Mouse (Mus musculus) midbrain, postnatal 0 days (tissue): ENCODE data around the gene Ngly1. TPM values are rescaled to one million over a fixed set of nuclear protein-coding genes. Genes with fewer than 3 reads are reported as not detected.

ENCODE experiments used
- ATAC-seq: fragments of 200-750 bp; cut with Nextera tagmentation; 2 replicates; pipeline ENCODE4 v1.8.0; 2017; ENCODE audit warnings: moderate number of reproducible peaks, mild to moderate bottlenecking, moderate TSS enrichment, moderate library complexity; ENCODE audit not compliant: low FRiP score
- DNase-seq: peaks from one replicate; pipeline ENCODE4 v3.0.0-alpha.2; 2015; ENCODE audit warnings: low spot score
- H3K27ac ChIP-seq: fragments of 300-500 bp; sonication (generic); 2 replicates; pipeline ENCODE4 v1.5.1; 2014; ENCODE audit warnings: low read depth, mild to moderate bottlenecking, low read length, mixed read lengths
- H3K27me3 ChIP-seq: fragments of 300-500 bp; sonication (generic); 2 replicates; pipeline ENCODE4 v1.6.1; 2014; ENCODE audit warnings: low read length, control low read depth, mixed read lengths; ENCODE audit not compliant: insufficient read depth
- H3K36me3 ChIP-seq: fragments of 300-500 bp; sonication (generic); 2 replicates; pipeline ENCODE4 v1.6.1; 2014; ENCODE audit warnings: low read length, control low read depth, mixed read lengths; ENCODE audit not compliant: insufficient read depth
- H3K4me1 ChIP-seq: fragments of 300-500 bp; sonication (generic); 2 replicates; pipeline ENCODE4 v1.6.1; 2014; ENCODE audit warnings: mild to moderate bottlenecking, control low read depth, antibody characterized with exemption, low read length, mixed read lengths; ENCODE audit not compliant: insufficient read depth
- H3K4me2 ChIP-seq: fragments of 300-500 bp; sonication (generic); 2 replicates; pipeline ENCODE4 v1.6.1; 2014; ENCODE audit warnings: low read depth, mild to moderate bottlenecking, low read length, mixed read lengths; ENCODE audit not compliant: poor library complexity, severe bottlenecking
- H3K4me3 ChIP-seq: fragments of 300-500 bp; sonication (generic); 2 replicates; pipeline ENCODE4 v1.5.1; 2014; ENCODE audit warnings: low read depth, mild to moderate bottlenecking, low read length, moderate library complexity
- H3K9ac ChIP-seq: fragments of 300-500 bp; sonication (generic); replicated peaks from 2 replicates; pipeline ENCODE4 v1.6.1; 2014; ENCODE audit warnings: mild to moderate bottlenecking, low read length, moderate library complexity, mixed read lengths; ENCODE audit not compliant: poor library complexity, severe bottlenecking
- H3K9me3 ChIP-seq: fragments of 300-500 bp; sonication (generic); 2 replicates; pipeline ENCODE4 v1.6.1; 2016; ENCODE audit warnings: low read length, control low read depth
- CTCF ChIP-seq: IDR thresholded peaks from 2 replicates; pipeline ENCODE4 v1.5.1; 2016; ENCODE audit warnings: antibody characterized with exemption, mild to moderate bottlenecking
- WGBS: fragments of 180-500 bp; shearing (Covaris S2); extraction: QIAGEN DNeasy Blood & Tissue Kit; methylation state at CpG from one replicate; pipeline ENCODE4 v1.1.7; 2014; 5-methylcytosine and 5-hydroxymethylcytosine counted together
- polyA plus RNA-seq: library from polyadenylated mRNA; unstranded; fragments of >200 nt; fragmentation: Nextera tagmentation; extraction: Ambion mirVana; gene quantifications from 2 replicates; pipeline ENCODE4 v1.2.1, GENCODE M21; 2015
- total RNA-seq: library from RNA; depleted of rRNA; stranded (reverse); fragments of >200 nt; gene quantifications from 2 replicates; pipeline ENCODE4 v1.2.3, GENCODE M21; 2014; rRNA removed

Ngly1 gene
- 16.4 and 27.4 TPM in 2 replicates for total RNA-seq
- 23.7 and 23.8 TPM in 2 replicates for polyA plus RNA-seq

DNA sequence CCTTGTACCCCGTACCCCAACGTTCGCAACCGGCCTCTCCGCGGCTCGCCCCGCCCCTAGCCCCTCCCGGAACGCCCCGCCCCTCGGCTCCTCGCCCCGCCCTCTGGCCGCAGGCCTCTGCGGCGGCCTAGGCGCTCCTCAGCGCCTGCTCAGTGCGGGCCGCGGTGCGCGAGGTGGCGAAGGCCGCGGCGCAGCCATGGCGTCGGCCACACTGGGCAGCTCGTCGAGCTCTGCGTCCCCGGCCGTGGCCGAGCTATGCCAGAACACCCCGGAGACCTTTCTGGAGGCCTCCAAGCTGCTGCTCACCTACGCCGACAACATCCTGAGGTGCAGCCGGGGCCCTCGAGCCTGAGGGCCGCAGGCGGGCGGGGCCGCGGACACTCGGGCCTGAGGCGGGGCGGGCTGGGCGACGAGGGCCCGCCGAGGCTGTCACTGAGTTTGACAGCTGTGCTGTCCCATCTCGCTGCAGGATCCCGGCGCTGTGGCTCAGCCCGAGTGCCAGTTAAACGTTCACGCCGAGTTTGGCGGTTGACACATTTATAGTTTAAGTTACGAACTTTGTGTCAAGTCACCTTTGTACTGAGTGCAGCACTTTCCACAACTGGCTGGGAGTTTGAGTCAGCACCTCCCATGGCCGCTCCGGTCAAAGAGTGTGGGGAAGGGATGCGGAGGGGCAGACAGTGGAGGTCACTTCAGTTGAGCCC lies at the start of gene Ngly1, which contains the start of gene Oxsm:
Gene Ngly1, plus strand, starts transcription at position 110 of the 704 bp plus-strand sequence.
Gene Oxsm, minus strand, starts transcription at position 638 of the 704 bp plus-strand sequence.
- WGBS = under 1% methylated on average over 61 of the region's 65 CpGs
- H3K27me3 ChIP-seq = no peaks in the 10 kb centered on the region
- peak; percentile 82 for DNase-seq
- TF ChIP-seq CTCF = no peak
- peak within 1 kb of the TSS; percentile 94 for H3K9ac ChIP-seq
- H3K4me2 ChIP-seq = peak within 1 kb of the TSS; percentile 89
- peak within 1 kb of the TSS; percentile 78 for H3K27ac ChIP-seq
- no peaks in the 10 kb centered on the region; the same call in 1 of the 2 replicates for H3K4me1 ChIP-seq
- peak; percentile 97 for ATAC-seq
- no peaks in the 10 kb centered on the region for H3K9me3 ChIP-seq
- H3K4me3 ChIP-seq = peak within 1 kb of the TSS; percentile 87
- H3K36me3 ChIP-seq = no peaks in the 10 kb centered on the region

GRCm38 (mm10) chr14:16200220-16200912 lies 48.7 kb upstream of the Ngly1 start:
- H3K36me3 ChIP-seq = no peaks in the 10 kb centered on the region
- DNase-seq (peak; percentile 22), ATAC-seq (0 out of 2 replicates have a peak, but pooled peaks have one; percentile 6)
- WGBS = 8% methylated on average over 6 of the region's 6 CpGs
- TF ChIP-seq CTCF = no peak
- H3K4me1 ChIP-seq = no peaks in the 10 kb centered on the region
- no peak overlapping the region for H3K27ac ChIP-seq
- H3K27me3 ChIP-seq = no peaks in the 10 kb centered on the region
- no peaks in the 10 kb centered on the region for H3K9me3 ChIP-seq
- H3K9ac ChIP-seq = no peak overlapping the region
- H3K4me2 ChIP-seq = peak overlapping the region; percentile 16; the same call in 1 of the 2 replicates
- H3K4me3 ChIP-seq = no peak overlapping the region

DNA sequence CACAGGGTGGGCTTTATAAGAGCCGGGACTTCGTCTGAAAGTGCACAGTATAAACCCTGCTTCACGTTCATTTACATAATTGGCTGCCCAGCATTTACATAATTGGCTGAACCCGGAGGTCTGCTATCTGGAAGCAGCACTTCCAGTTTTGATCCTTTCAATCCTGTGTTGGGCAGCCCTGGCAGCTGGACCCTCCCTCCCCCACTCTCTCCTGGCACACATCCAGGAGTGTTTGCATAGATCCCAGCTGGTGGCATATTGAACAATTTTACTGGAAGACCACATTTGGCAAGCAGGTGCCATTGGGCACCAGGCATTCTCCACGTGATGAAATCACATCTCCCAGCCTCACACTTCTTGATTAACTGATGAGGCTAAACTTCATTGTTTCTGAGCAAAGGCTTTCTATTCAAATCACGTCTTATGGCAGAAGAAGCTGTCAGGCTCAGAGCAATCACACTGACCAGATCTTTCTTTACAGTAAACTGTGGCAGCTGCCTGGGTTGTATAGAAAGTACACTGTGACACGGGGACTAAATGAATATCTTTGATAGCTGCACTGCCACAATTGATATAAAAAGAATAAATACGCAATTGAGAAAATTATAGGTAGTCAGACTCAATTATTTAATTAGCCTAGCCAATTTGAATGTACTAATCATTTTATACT lies 48.0 kb upstream of the Ngly1 start:
- Histone ChIP-seq H3K4me2 (peak overlapping the region; percentile 16; the same call in 1 of the 2 replicates), H3K4me1 (no peaks in the 10 kb centered on the region), H3K36me3 (no peaks in the 10 kb centered on the region), H3K9me3 (no peaks in the 10 kb centered on the region), H3K4me3 (no peak overlapping the region), H3K27me3 (no peaks in the 10 kb centered on the region), H3K27ac (no peak overlapping the region), H3K9ac (no peak overlapping the region)
- ATAC-seq (peak; percentile 85), DNase-seq (peak; percentile 97)
- WGBS = 9% methylated on average over 8 of the region's 8 CpGs
- no peak for TF ChIP-seq CTCF

- no peaks in the 10 kb centered on the region for H3K27me3 ChIP-seq
- ATAC-seq (no peak), DNase-seq (no peak)
- no peaks in the 10 kb centered on the region for H3K36me3 ChIP-seq
- WGBS = 30% methylated on average over 3 of the region's 3 CpGs
- TF ChIP-seq CTCF = no peak
- no peak overlapping the region for H3K9ac ChIP-seq
- H3K4me2 ChIP-seq = no peak overlapping the region
- H3K27ac ChIP-seq = no peak overlapping the region
- H3K9me3 ChIP-seq = no peaks in the 10 kb centered on the region
- no peak overlapping the region for H3K4me3 ChIP-seq
- no peaks in the 10 kb centered on the region for H3K4me1 ChIP-seq
Observed at GRCm38 (mm10) chr14:16201673-16202072, 47.4 kb upstream of the Ngly1 start.

GRCm38 (mm10) chr14:16207722-16208121 lies 41.4 kb upstream of the Ngly1 start:
- Histone ChIP-seq H3K4me2 (no peak overlapping the region), H3K9me3 (no peaks in the 10 kb centered on the region), H3K9ac (no peak overlapping the region), H3K4me1 (no peaks in the 10 kb centered on the region), H3K27me3 (no peaks in the 10 kb centered on the region), H3K36me3 (no peaks in the 10 kb centered on the region), H3K4me3 (no peak overlapping the region), H3K27ac (no peak overlapping the region)
- ATAC-seq = no peak
- DNase-seq = no peak
- no peak for TF ChIP-seq CTCF
